Mouse (Mus musculus): Measurements from ENCODE around the gene Larp1b. TPM values are rescaled to one million over a fixed set of nuclear protein-coding genes. Genes with fewer than 3 reads are reported as not detected.

Larp1b gene
- total and polyA plus RNA-seq, 3 experiments = 8.7 to 13.7 (median 11.9) TPM

GRCm38 (mm10) chr3:41062758-41063157 lies 113.1 kb downstream of the Larp1b start:
- H3K9ac ChIP-seq (ENCODE audit: insufficient read depth, low read depth) = no peak overlapping the region
- no peak overlapping the region for H3K27ac ChIP-seq (ENCODE audit: insufficient read depth, low read depth)
- H3K4me1 ChIP-seq (ENCODE audit: control insufficient read depth in 1 of 2, insufficient read depth in 2 of 2) = peaks cover 0 to 19% of the 10 kb centered on the region in 2 experiments; a peak in 2 of 4 replicates
- no peaks in the 10 kb centered on the region for H3K9me3 ChIP-seq (replicated peaks; ENCODE audit: low read length)
- H3K36me3 ChIP-seq (replicated peaks in 1 of 2; ENCODE audit: control insufficient read depth in 1 of 2, insufficient read depth in 1 of 2, low read length in 1 of 2) = peaks cover 12 to 40% of the 10 kb centered on the region in 2 experiments
- 0 out of 2 replicates have a peak, but pooled peaks have one; percentile 11 for TF ChIP-seq MEF2A (IDR thresholded peaks at IDR 0.05; ENCODE audit: borderline replicate concordance, low read depth, low read length)
- no peak for TF ChIP-seq HCFC1 (IDR thresholded peaks at IDR 0.05; ENCODE audit: low read depth, low read length)
- TF ChIP-seq ETS1 (conservative IDR thresholded peaks at IDR 0.05; ENCODE audit: low read depth, low read length) = peak; percentile 38; the same call in 1 of the 2 replicates
- TF ChIP-seq ZKSCAN1 (IDR thresholded peaks at IDR 0.05; ENCODE audit: borderline replicate concordance, low read depth, low read length) = no peak
- TF ChIP-seq BHLHE40 (IDR thresholded peaks at IDR 0.05; ENCODE audit: low read depth, low read length) = peak; percentile 68; the same call in 1 of the 2 replicates
- H3K4me2 ChIP-seq (ENCODE audit: insufficient read depth, low read depth, poor library complexity, severe bottlenecking) = no peak overlapping the region
- in situ Hi-C loops (cut with MboI; ENCODE audit: low pct_ligation_motif_present, low pct_unique_long_range_greater_than_20kb, low sequenced_read_pairs) = no loop called here
- DNase-seq (ENCODE audit: extremely low read depth) = peak; percentile 55
- no peak overlapping the region for H3K4me3 ChIP-seq (replicated peaks in 1 of 3; ENCODE audit: low read depth in 2 of 3, low read length in 2 of 3, poor library complexity in 1 of 3)
- no peaks in the 10 kb centered on the region for H3K27me3 ChIP-seq (replicated peaks)
- no peaks in the 10 kb centered on the region; the same call in 1 of the 2 replicates for H3K79me2 ChIP-seq (replicated peaks; ENCODE audit: control insufficient read depth, extremely low read depth, insufficient read depth, poor library complexity, severe bottlenecking)
- dilution Hi-C loops (cut with MboI; ENCODE audit: extremely low pct_ligation_motif_present, extremely low pct_unique_long_range_greater_than_20kb, low sequenced_read_pairs) = no loop called here

GRCm38 (mm10) chr3:41065320-41065719 lies 115.7 kb downstream of the Larp1b start:
- H3K9ac ChIP-seq (ENCODE audit: insufficient read depth, low read depth) = no peak overlapping the region
- no peak overlapping the region for H3K4me2 ChIP-seq (ENCODE audit: insufficient read depth, low read depth, poor library complexity, severe bottlenecking)
- no peak overlapping the region for H3K27ac ChIP-seq (ENCODE audit: insufficient read depth, low read depth)
- no peaks in the 10 kb centered on the region for H3K9me3 ChIP-seq (replicated peaks; ENCODE audit: low read length)
- H3K27me3 ChIP-seq (replicated peaks) = no peaks in the 10 kb centered on the region
- peaks cover 24 to 65% of the 10 kb centered on the region in 2 experiments for H3K36me3 ChIP-seq (replicated peaks in 1 of 2; ENCODE audit: control insufficient read depth in 1 of 2, insufficient read depth in 1 of 2, low read length in 1 of 2)
- no peak for DNase-seq (ENCODE audit: extremely low read depth)
- H3K79me2 ChIP-seq (replicated peaks; ENCODE audit: control insufficient read depth, extremely low read depth, insufficient read depth, poor library complexity, severe bottlenecking) = no peaks in the 10 kb centered on the region; the same call in none of the 2 replicates
- no peak overlapping the region for H3K4me3 ChIP-seq (replicated peaks in 1 of 3; ENCODE audit: low read depth in 2 of 3, low read length in 2 of 3, poor library complexity in 1 of 3)
- peaks cover 0 to 19% of the 10 kb centered on the region in 2 experiments; a peak in 2 of 4 replicates for H3K4me1 ChIP-seq (ENCODE audit: control insufficient read depth in 1 of 2, insufficient read depth in 2 of 2)
- TF ChIP-seq MAZ (IDR thresholded peaks at IDR 0.05; ENCODE audit: low read depth, low read length) (no peak), UBTF (IDR thresholded peaks at IDR 0.05; ENCODE audit: low read depth, low read length) (no peak), POLR2AphosphoS2 (IDR thresholded peaks at IDR 0.05; ENCODE audit: low read depth, low read length) (no peak), MXI1 (IDR thresholded peaks at IDR 0.05; ENCODE audit: low read depth, low read length) (no peak)
- in situ Hi-C loops (cut with MboI; ENCODE audit: low pct_ligation_motif_present, low pct_unique_long_range_greater_than_20kb, low sequenced_read_pairs) (no loop called here), dilution Hi-C loops (cut with MboI; ENCODE audit: extremely low pct_ligation_motif_present, extremely low pct_unique_long_range_greater_than_20kb, low sequenced_read_pairs) (no loop called here)

- in situ Hi-C loops (cut with MboI; ENCODE audit: low pct_ligation_motif_present, low pct_unique_long_range_greater_than_20kb, low sequenced_read_pairs) = no loop called here
Measured at GRCm38 (mm10) chr3:41070519-41070918, 120.9 kb downstream of the Larp1b start.

More at GRCm38 (mm10) chr3:41070519-41070918, 120.9 kb downstream of the Larp1b start:
- no peaks in the 10 kb centered on the region for H3K27me3 ChIP-seq (replicated peaks)
- H3K9ac ChIP-seq (ENCODE audit: insufficient read depth, low read depth) = no peak overlapping the region
- no peak for TF ChIP-seq ZMIZ1 (IDR thresholded peaks at IDR 0.05; ENCODE audit: low read depth, low read length)
- no peak for TF ChIP-seq MAFK (IDR thresholded peaks at IDR 0.05; ENCODE audit: insufficient replicate concordance, low read length)
- TF ChIP-seq ZKSCAN1 (IDR thresholded peaks at IDR 0.05; ENCODE audit: borderline replicate concordance, low read depth, low read length) = no peak
- TF ChIP-seq POLR2AphosphoS2 (IDR thresholded peaks at IDR 0.05; ENCODE audit: low read depth, low read length) = no peak
- no peak for TF ChIP-seq EP300 (IDR thresholded peaks at IDR 0.05; ENCODE audit: low read length)
- no peak for TF ChIP-seq NRF1 (IDR thresholded peaks at IDR 0.05; ENCODE audit: low read depth, low read length)
- TF ChIP-seq RAD21 (IDR thresholded peaks at IDR 0.05; ENCODE audit: low read depth, low read length) = peak; percentile 10
- no peak for TF ChIP-seq TCF12 (IDR thresholded peaks at IDR 0.05; ENCODE audit: low read depth, low read length)
- H3K4me1 ChIP-seq (ENCODE audit: control insufficient read depth in 1 of 2, insufficient read depth in 2 of 2) = peaks cover 0 to 16% of the 10 kb centered on the region in 2 experiments; a peak in 1 of 4 replicates
- no peak for DNase-seq (ENCODE audit: extremely low read depth)
- peaks cover 10% of the 10 kb centered on the region for H3K79me2 ChIP-seq (replicated peaks; ENCODE audit: control insufficient read depth, extremely low read depth, insufficient read depth, poor library complexity, severe bottlenecking)
- H3K4me3 ChIP-seq (replicated peaks in 1 of 3; ENCODE audit: low read depth in 2 of 3, low read length in 2 of 3, poor library complexity in 1 of 3) = no peak overlapping the region
- H3K9me3 ChIP-seq (replicated peaks; ENCODE audit: low read length) = no peaks in the 10 kb centered on the region
- dilution Hi-C loops (cut with MboI; ENCODE audit: extremely low pct_ligation_motif_present, extremely low pct_unique_long_range_greater_than_20kb, low sequenced_read_pairs) = no loop called here
- H3K4me2 ChIP-seq (ENCODE audit: insufficient read depth, low read depth, poor library complexity, severe bottlenecking) = no peak overlapping the region
- H3K27ac ChIP-seq (ENCODE audit: insufficient read depth, low read depth) = no peak overlapping the region
- H3K36me3 ChIP-seq (replicated peaks in 1 of 2; ENCODE audit: control insufficient read depth in 1 of 2, insufficient read depth in 1 of 2, low read length in 1 of 2) = peaks cover 19 to 64% of the 10 kb centered on the region in 2 experiments
